Mouse (Mus musculus) T-cell, adult 2 months (primary cell): ENCODE measurements around the gene Rpl9-ps6.

ENCODE experiments used
- DNase-seq: peaks from one replicate; pipeline ENCODE4 v3.0.0; 2022; ENCODE audit warnings: low spot score

The Rpl9-ps6 gene

GRCm38 (mm10) chr19:32466478-32466877, at the start of gene Rpl9-ps6:
TSS of gene Rpl9-ps6 (minus strand) at chr19:32466578.
- no peak for DNase-seq

- DNase-seq: no peak
Measured at GRCm38 (mm10) chr19:32512518-32512917, 46.1 kb upstream of the Rpl9-ps6 start.

GRCm38 (mm10) chr19:32510962-32511361, 44.6 kb upstream of the Rpl9-ps6 start:
- no peak for DNase-seq

GRCm38 (mm10) chr19:32510267-32510666, 43.9 kb upstream of the Rpl9-ps6 start:
- no peak for DNase-seq

- DNase-seq: no peak
Measured at GRCm38 (mm10) chr19:32507526-32507925, 41.1 kb upstream of the Rpl9-ps6 start.

GRCm38 (mm10) chr19:32507100-32507499, 40.7 kb upstream of the Rpl9-ps6 start:
- no peak for DNase-seq

- DNase-seq: no peak
Measured at GRCm38 (mm10) chr19:32506514-32506913, 40.1 kb upstream of the Rpl9-ps6 start.

GRCm38 (mm10) chr19:32506081-32506480, 39.7 kb upstream of the Rpl9-ps6 start:
- no peak for DNase-seq

- no peak for DNase-seq
Measured at GRCm38 (mm10) chr19:32501414-32501813, 35.0 kb upstream of the Rpl9-ps6 start.

GRCm38 (mm10) chr19:32498002-32498401, 31.6 kb upstream of the Rpl9-ps6 start:
- no peak for DNase-seq

GRCm38 (mm10) chr19:32497411-32497810, 31.0 kb upstream of the Rpl9-ps6 start:
- no peak for DNase-seq

GRCm38 (mm10) chr19:32495034-32495433, 28.7 kb upstream of the Rpl9-ps6 start:
- DNase-seq: no peak

- DNase-seq: no peak
Measured at GRCm38 (mm10) chr19:32494611-32495010, 28.2 kb upstream of the Rpl9-ps6 start.

- DNase-seq: no peak
Measured at GRCm38 (mm10) chr19:32493471-32493870, 27.1 kb upstream of the Rpl9-ps6 start.

GRCm38 (mm10) chr19:32492981-32493380, 26.6 kb upstream of the Rpl9-ps6 start:
- DNase-seq: no peak

GRCm38 (mm10) chr19:32492339-32492738, 26.0 kb upstream of the Rpl9-ps6 start:
- no peak for DNase-seq

- no peak for DNase-seq
Measured at GRCm38 (mm10) chr19:32490976-32491375, 24.6 kb upstream of the Rpl9-ps6 start.

GRCm38 (mm10) chr19:32489166-32489895, 23.0 kb upstream of the Rpl9-ps6 start:
- DNase-seq: no peak

GRCm38 (mm10) chr19:32487595-32488255, 21.3 kb upstream of the Rpl9-ps6 start:
- no peak for DNase-seq

GRCm38 (mm10) chr19:32486106-32486724, 19.8 kb upstream of the Rpl9-ps6 start:
- DNase-seq: peak; percentile 67

- peak; percentile 90 for DNase-seq
Measured at GRCm38 (mm10) chr19:32485681-32486105, 19.3 kb upstream of the Rpl9-ps6 start, which contains the start of gene Minpp1. TSS of gene Minpp1 (plus strand) at chr19:32485769.

GRCm38 (mm10) chr19:32484941-32485660, 18.7 kb upstream of the Rpl9-ps6 start:
- no peak for DNase-seq
